Mouse (Mus musculus) heart, adult 2 months (tissue): Measurements from ENCODE around the gene Il10ra. TPM values are rescaled to one million over a fixed set of nuclear protein-coding genes. Genes with fewer than 3 reads are reported as not detected.

Source experiments
- DNase-seq, 2 experiments: peaks; one replicate each; pipeline ENCODE4 v3.0.0; 2021
- H3K27ac ChIP-seq: fragments of 200-600 bp; 2 replicates; pipeline ENCODE4 v1.8.1; 2022
- H3K27me3 ChIP-seq: fragments of 200-500 bp; 2 replicates; pipeline ENCODE4 v1.6.1; 2012; ENCODE audit warnings: mild to moderate bottlenecking, low read length, inconsistent platforms, mixed read lengths; ENCODE audit not compliant: control insufficient read depth, insufficient read depth
- H3K36me3 ChIP-seq: fragments of 200-500 bp; 2 replicates; pipeline ENCODE4 v1.6.1; 2012; ENCODE audit warnings: low read length, inconsistent platforms; ENCODE audit not compliant: control insufficient read depth, insufficient read depth
- H3K4me1 ChIP-seq: fragments of 200-500 bp; 2 replicates; pipeline ENCODE4 v1.6.1; 2011; ENCODE audit warnings: low read length; ENCODE audit not compliant: control insufficient read depth, insufficient read depth
- H3K4me3 ChIP-seq: fragments of 200-600 bp; 2 replicates; pipeline ENCODE4 v1.8.1; 2022
- H3K79me2 ChIP-seq: fragments of 200-500 bp; replicated peaks from 2 replicates; pipeline ENCODE4 v1.6.1; 2012; ENCODE audit warnings: mild to moderate bottlenecking, inconsistent platforms, low read length, moderate library complexity, mixed read lengths; ENCODE audit not compliant: control insufficient read depth, insufficient read depth
- H3K9ac ChIP-seq: fragments of 200-500 bp; 2 replicates; pipeline ENCODE4 v1.6.1; 2012; ENCODE audit warnings: low read depth, mild to moderate bottlenecking, control low read depth, inconsistent platforms, low read length, mixed read lengths
- CTCF ChIP-seq: fragments of 200-600 bp; IDR thresholded peaks from 2 replicates; pipeline ENCODE4 v1.8.1; 2022; ENCODE audit warnings: antibody characterized with exemption, mild to moderate bottlenecking, moderate library complexity
- EP300 ChIP-seq: fragments of 200-500 bp; IDR thresholded peaks from 2 replicates; pipeline ENCODE4 v1.6.1; 2011; ENCODE audit warnings: low read depth, low read length, control low read depth; ENCODE audit not compliant: insufficient read depth
- POLR2A ChIP-seq: fragments of 200-500 bp; IDR thresholded peaks from 2 replicates; pipeline ENCODE4 v1.6.1; 2011; ENCODE audit warnings: mild to moderate bottlenecking, low read depth, low read length, control low read depth; ENCODE audit not compliant: insufficient read depth
- WGBS: fragments of 180-500 bp; shearing (Covaris S2); methylation state at CpG from one replicate; pipeline ENCODE4 v1.1.7; 2018; 5-methylcytosine and 5-hydroxymethylcytosine counted together
- intact Hi-C: fragments of 180-260 bp; cut with DNase I; formaldehyde crosslinking; loops from one replicate; pipeline ENCODE4 v1.15.1; 2025
- polyA plus RNA-seq: library from polyadenylated mRNA; depleted of rRNA; stranded (reverse); fragments of >200 nt; gene quantifications from 2 replicates; pipeline ENCODE4 v1.2.3, GENCODE M21; 2012
- total RNA-seq, 2 experiments: library from RNA; stranded (reverse); gene quantifications; 2 replicates each; pipeline ENCODE4 v1.2.3; 2021

Gene Il10ra
- total and polyA plus RNA-seq, 3 experiments = 1.7 to 3.7 (median 1.8) TPM

GRCm38 (mm10) chr9:45267099-45267498 lies 1.9 kb downstream of the Il10ra start:
- no peaks in the 10 kb centered on the region for H3K36me3 ChIP-seq
- WGBS = 75% methylated on average over 4 of the region's 4 CpGs
- H3K9ac ChIP-seq = no peak overlapping the region
- H3K27me3 ChIP-seq = no peaks in the 10 kb centered on the region; the same call in 1 of the 2 replicates
- H3K79me2 ChIP-seq = no peaks in the 10 kb centered on the region
- no peak for DNase-seq
- no peak overlapping the region for H3K4me3 ChIP-seq
- H3K27ac ChIP-seq = no peak overlapping the region
- TF ChIP-seq POLR2A (no peak), EP300 (no peak), CTCF (no peak)
- intact Hi-C loops = no loop called here
- H3K4me1 ChIP-seq = no peaks in the 10 kb centered on the region

DNA sequence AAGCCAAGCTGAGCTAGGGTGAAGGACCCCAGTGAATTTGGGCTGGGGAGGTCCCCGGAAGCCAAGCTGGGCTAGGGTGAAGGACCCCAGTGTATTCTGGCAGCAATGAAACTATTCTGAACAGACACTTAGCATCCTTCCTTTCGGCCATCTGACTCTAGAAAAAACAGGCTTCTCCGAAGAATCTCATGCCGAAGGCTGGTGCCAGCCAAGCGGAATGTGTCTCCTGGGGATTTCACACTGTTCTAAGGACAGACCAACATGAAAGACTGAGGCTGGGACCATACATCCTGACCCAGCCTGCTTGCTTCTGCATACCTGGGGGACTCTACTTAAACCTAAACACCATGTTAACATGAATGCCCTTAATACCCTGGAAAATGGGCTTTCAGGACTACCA lies 7.1 kb downstream of the Il10ra start:
- TF ChIP-seq POLR2A = no peak
- TF ChIP-seq EP300 = no peak
- no peak for TF ChIP-seq CTCF
- 65% methylated on average over 5 of the region's 5 CpGs for WGBS
- Histone ChIP-seq H3K27ac (no peak overlapping the region), H3K36me3 (no peaks in the 10 kb centered on the region), H3K4me1 (no peaks in the 10 kb centered on the region), H3K9ac (no peak overlapping the region), H3K4me3 (no peak overlapping the region), H3K79me2 (no peaks in the 10 kb centered on the region), H3K27me3 (no peaks in the 10 kb centered on the region)
- DNase-seq = no peak
- intact Hi-C loops = loop anchor here (5.0 kb wide), 1 partner anchor 790 kb away; no protein-coding TSS in a partner anchor

GRCm38 (mm10) chr9:45261466-45261865 lies 7.5 kb downstream of the Il10ra start:
- Histone ChIP-seq H3K9ac (no peak overlapping the region), H3K79me2 (no peaks in the 10 kb centered on the region), H3K4me3 (no peak overlapping the region), H3K4me1 (no peaks in the 10 kb centered on the region), H3K27me3 (no peaks in the 10 kb centered on the region), H3K36me3 (no peaks in the 10 kb centered on the region), H3K27ac (no peak overlapping the region)
- DNase-seq = peak in 1 of 2 experiments; percentile 62
- no peak for TF ChIP-seq EP300
- TF ChIP-seq CTCF = no peak
- no peak for TF ChIP-seq POLR2A
- intact Hi-C loops = loop anchor here (5.0 kb wide), 1 partner anchor 791 kb away; no protein-coding TSS in a partner anchor
- WGBS = 39% methylated on average over 4 of the region's 4 CpGs

DNA sequence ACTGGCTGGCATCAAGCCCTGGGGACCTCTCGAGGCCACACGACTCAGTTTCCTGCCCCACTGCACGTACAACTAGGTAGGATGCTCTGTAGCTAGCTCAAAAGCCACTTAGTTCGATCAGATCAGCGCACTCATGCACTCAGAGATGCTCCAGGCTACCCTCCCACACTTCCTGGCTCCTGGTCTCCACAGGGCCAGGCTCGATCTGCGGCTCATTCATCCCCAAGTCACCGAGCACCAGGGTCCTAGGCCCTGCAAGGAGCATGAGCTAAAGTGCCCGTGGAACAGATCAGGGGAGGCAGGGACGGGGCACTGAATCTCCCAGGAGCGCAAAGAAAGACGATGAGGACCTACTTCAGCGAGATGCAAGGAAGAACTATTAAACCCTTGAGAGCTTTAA lies 9.9 kb downstream of the Il10ra start:
- Histone ChIP-seq H3K36me3 (no peaks in the 10 kb centered on the region), H3K9ac (no peak overlapping the region), H3K4me1 (no peaks in the 10 kb centered on the region), H3K27ac (no peak overlapping the region), H3K4me3 (no peak overlapping the region), H3K27me3 (no peaks in the 10 kb centered on the region), H3K79me2 (no peaks in the 10 kb centered on the region)
- intact Hi-C loops = no loop called here
- 68% methylated on average over 13 of the region's 13 CpGs for WGBS
- TF ChIP-seq CTCF = no peak
- DNase-seq = no peak

- DNase-seq = no peak
- Histone ChIP-seq H3K79me2 (no peaks in the 10 kb centered on the region), H3K27me3 (no peaks in the 10 kb centered on the region), H3K4me1 (no peaks in the 10 kb centered on the region), H3K4me3 (no peak overlapping the region), H3K36me3 (no peaks in the 10 kb centered on the region), H3K9ac (no peak overlapping the region), H3K27ac (no peak overlapping the region)
- 81% methylated on average over 5 of the region's 5 CpGs for WGBS
- no peak for TF ChIP-seq EP300
- no peak for TF ChIP-seq CTCF
- no peak for TF ChIP-seq POLR2A
- intact Hi-C loops = no loop called here
Measured at GRCm38 (mm10) chr9:45255967-45256366, 13.0 kb downstream of the Il10ra start.

- WGBS = 88% methylated on average over 4 of the region's 4 CpGs
- Histone ChIP-seq H3K4me1 (no peaks in the 10 kb centered on the region), H3K79me2 (no peaks in the 10 kb centered on the region), H3K4me3 (no peak overlapping the region), H3K27ac (no peak overlapping the region), H3K27me3 (no peaks in the 10 kb centered on the region), H3K36me3 (no peaks in the 10 kb centered on the region), H3K9ac (no peak overlapping the region)
- no peak for DNase-seq
- TF ChIP-seq EP300 (no peak), CTCF (no peak), POLR2A (no peak)
- intact Hi-C loops = no loop called here
Measured at GRCm38 (mm10) chr9:45255431-45255830, 13.5 kb downstream of the Il10ra start.
